In genomic region chr19:29151443-29151842, GRCm38 (mm10) we compare ENCODE assay signal across 22 mouse cellular contexts. TPM values are rescaled to one million over a fixed set of nuclear protein-coding genes. Genes with fewer than 3 reads are reported as not detected.
A peak's percentile ranks its signal among the peaks of the same experiment; 100 is the strongest.
DNase-seq lines count a peak whose midpoint lies in the region; TF ChIP-seq lines count a peak whose summit lies in the region.
"Had no signal": no experiment of that assay in that cellular context is flagged by ENCODE, and none has a peak within 500 bp of the region (broad histone marks: within the 10 kb centered on the region; RNA-seq: fewer than 3 reads in every experiment).

No protein-coding gene starts in this region.

- in situ Hi-C loops in CH12.LX (cut with MboI; ENCODE audit: low pct_ligation_motif_present, low pct_unique_long_range_greater_than_20kb, low sequenced_read_pairs), result no loop called here
- in situ Hi-C loops in ES-E14 (cut with MboI; ENCODE audit: low sequenced_read_pairs in 2 of 2, unreplicated experiment in 2 of 2), result no loop called here

- no peak overlapping the region for H3K4me3 ChIP-seq in CH12.LX (replicated peaks in 1 of 3; ENCODE audit: low read depth in 2 of 3, low read length in 2 of 3, poor library complexity in 1 of 3)
- H3K4me3 ChIP-seq in ES-E14 (ENCODE audit: insufficient read depth in 1 of 2, low read depth in 1 of 2, low read length in 2 of 2, poor library complexity in 1 of 2, severe bottlenecking in 1 of 2), result no peak overlapping the region
- H3K4me3 ChIP-seq in MEL (ENCODE audit: control insufficient read depth in 1 of 2, insufficient read depth in 1 of 2, low read depth in 2 of 2, low read length in 2 of 2), result no peak overlapping the region
- no peak overlapping the region for H3K4me3 ChIP-seq in gastrocnemius, adult 2 months

- H3K27me3 ChIP-seq in CH12.LX (replicated peaks) (no peaks in the 10 kb centered on the region), MEL (ENCODE audit: control insufficient read depth in 1 of 2, insufficient read depth in 2 of 2, low read length in 2 of 2) (no peaks in the 10 kb centered on the region)
- H3K27me3 ChIP-seq: Patski had no signal

- H3K36me3 ChIP-seq in CH12.LX (replicated peaks in 1 of 2; ENCODE audit: control insufficient read depth in 1 of 2, insufficient read depth in 1 of 2, low read length in 1 of 2), result peaks cover 4 to 21% of the 10 kb centered on the region in 2 experiments
- no peaks in the 10 kb centered on the region; the same call in 1 of the 2 replicates for H3K36me3 ChIP-seq in ES-E14 (ENCODE audit: control insufficient read depth, insufficient read depth, low read length, poor library complexity, severe bottlenecking)
- no peaks in the 10 kb centered on the region; a peak in 1 of 4 replicates for H3K36me3 ChIP-seq in MEL (ENCODE audit: control insufficient read depth in 1 of 2, insufficient read depth in 2 of 2, low read length in 2 of 2)

- peak; percentile 50 for DNase-seq in heart, adult 11 months
- no peak for DNase-seq in heart, adult 9 months (ENCODE audit: low spot score in 2 of 2)
- DNase-seq in CH12.LX (ENCODE audit: extremely low read depth) (no peak), ES-E14 (ENCODE audit: low read depth, low spot score) (no peak), MEL (ENCODE audit: low read depth, low spot score) (no peak)
- DNase-seq in gastrocnemius, adult 2 months, result no peak
- DNase-seq in retina, embryonic 14.5 days (ENCODE audit: low spot score), result no peak
- no peak for DNase-seq in gastrocnemius, postnatal 4 days (ENCODE audit: low spot score in 2 of 2)
- DNase-seq: adrenal gland, adult 2 months; adrenal gland, adult 8-10 months; adrenal gland, postnatal 10 days; adrenal gland, postnatal 14 days; adrenal gland, postnatal 25 days; adrenal gland, postnatal 36 days; B cell, adult 2 months; cerebellum, adult 11 months; cerebellum, adult 11-12 months; cerebellum, adult 18-20 months; cerebellum, adult 2 months; cerebellum, adult 8-10 months had no signal

- TF ChIP-seq EP300 in CH12.LX (IDR thresholded peaks at IDR 0.05; ENCODE audit: low read length), result no peak
- no peak for TF ChIP-seq EP300 in MEL (IDR thresholded peaks at IDR 0.05; ENCODE audit: low read depth in 1 of 2, low read length in 2 of 2)

- TF ChIP-seq POLR2A in CH12.LX (IDR thresholded peaks at IDR 0.05; ENCODE audit: low read depth, low read length), result no peak
- TF ChIP-seq POLR2A in MEL (IDR thresholded peaks at IDR 0.05; ENCODE audit: control insufficient read depth in 1 of 2, insufficient read depth in 1 of 2, low read depth in 1 of 2, low read length in 2 of 2, poor library complexity in 1 of 2), result no peak

- no peaks in the 10 kb centered on the region for H3K79me2 ChIP-seq in CH12.LX (replicated peaks; ENCODE audit: control insufficient read depth, extremely low read depth, insufficient read depth, poor library complexity, severe bottlenecking)
- H3K79me2 ChIP-seq in MEL (ENCODE audit: control insufficient read depth, insufficient read depth, low read length, poor library complexity), result no peaks in the 10 kb centered on the region

- H3K9ac ChIP-seq in CH12.LX (ENCODE audit: insufficient read depth, low read depth) (no peak overlapping the region), ES-E14 (ENCODE audit: insufficient read depth, low read depth, low read length, poor library complexity, severe bottlenecking) (no peak overlapping the region), MEL (ENCODE audit: control insufficient read depth, low read depth, low read length, poor library complexity, severe bottlenecking) (no peak overlapping the region)

- H3K9me3 ChIP-seq in CH12.LX (replicated peaks; ENCODE audit: low read length) (no peaks in the 10 kb centered on the region), ES-E14 (ENCODE audit: control insufficient read depth, insufficient read depth, low read depth, low read length) (no peaks in the 10 kb centered on the region), MEL (replicated peaks; ENCODE audit: insufficient read depth, low read length) (no peaks in the 10 kb centered on the region)
- H3K9me3 ChIP-seq: G1E had no signal

- TF ChIP-seq RAD21 in CH12.LX (IDR thresholded peaks at IDR 0.05; ENCODE audit: low read depth, low read length) (no peak), MEL (IDR thresholded peaks at IDR 0.05; ENCODE audit: low read depth, low read length) (no peak)

- H3K4me2 ChIP-seq in CH12.LX (ENCODE audit: insufficient read depth, low read depth, poor library complexity, severe bottlenecking), result no peak overlapping the region

- peaks cover 0 to 5% of the 10 kb centered on the region in 2 experiments; a peak in 1 of 4 replicates for H3K4me1 ChIP-seq in CH12.LX (ENCODE audit: control insufficient read depth in 1 of 2, insufficient read depth in 2 of 2)
- peaks cover 3 to 4% of the 10 kb centered on the region in 2 experiments; a peak in 2 of 4 replicates for H3K4me1 ChIP-seq in ES-E14 (ENCODE audit: control insufficient read depth in 2 of 2, insufficient read depth in 2 of 2, low read length in 2 of 2, poor library complexity in 1 of 2)
- no peaks in the 10 kb centered on the region for H3K4me1 ChIP-seq in MEL (ENCODE audit: control insufficient read depth in 1 of 2, insufficient read depth in 2 of 2, low read length in 2 of 2)

- H3K27ac ChIP-seq in CH12.LX (ENCODE audit: insufficient read depth, low read depth) (no peak overlapping the region), ES-E14 (ENCODE audit: insufficient read depth, low read depth, low read length, poor library complexity, severe bottlenecking) (no peak overlapping the region), MEL (ENCODE audit: control insufficient read depth, low read depth, low read length) (no peak overlapping the region)
- no peak overlapping the region for H3K27ac ChIP-seq in gastrocnemius, adult 2 months

- dilution Hi-C loops in CH12.LX (cut with MboI; ENCODE audit: extremely low pct_ligation_motif_present, extremely low pct_unique_long_range_greater_than_20kb, low sequenced_read_pairs), result no loop called here

- TF ChIP-seq CTCF in CH12.LX (conservative IDR thresholded peaks at IDR 0.05 in 1 of 2, IDR thresholded peaks at IDR 0.05 in 1 of 2; ENCODE audit: low read depth in 2 of 2, low read length in 2 of 2) (no peak), MEL (IDR thresholded peaks at IDR 0.05 in 2 of 3, conservative IDR thresholded peaks at IDR 0.05 in 1 of 3; ENCODE audit: control insufficient read depth in 1 of 3, insufficient read depth in 1 of 3, low read depth in 2 of 3, low read length in 3 of 3, poor library complexity in 1 of 3, severe bottlenecking in 1 of 3) (no peak)
- no peak for TF ChIP-seq CTCF in gastrocnemius, adult 2 months (IDR thresholded peaks at IDR 0.05)

- intact Hi-C loops in gastrocnemius, adult 2 months (cut with DNase I), result no loop called here

TF ChIP-seq in CH12.LX, 34 proteins besides CTCF, POLR2A, EP300 and RAD21:
- no peak for TF ChIP-seq SMC3 (IDR thresholded peaks at IDR 0.05; ENCODE audit: low read depth, low read length)
- peak; percentile 46 for TF ChIP-seq ZNF384 (IDR thresholded peaks at IDR 0.05; ENCODE audit: low read depth, low read length)

TF ChIP-seq in ES-E14, 5 proteins besides CTCF, POLR2A, EP300 and RAD21:
- TF ChIP-seq ZNF384 (IDR thresholded peaks at IDR 0.05; ENCODE audit: low read depth, low read length) (peak; percentile 43; the same call in 1 of the 2 replicates), HCFC1 (IDR thresholded peaks at IDR 0.05; ENCODE audit: borderline replicate concordance, insufficient read depth, low read length) (no peak), CHD2 (IDR thresholded peaks at IDR 0.05; ENCODE audit: low read depth, low read length) (no peak), ZC3H11A (IDR thresholded peaks at IDR 0.05; ENCODE audit: borderline replicate concordance, low read depth, low read length) (no peak)

TF ChIP-seq in MEL, 35 proteins besides CTCF, POLR2A, EP300 and RAD21:
- TF ChIP-seq ZNF384 (IDR thresholded peaks at IDR 0.05; ENCODE audit: low read depth, low read length), result peak; percentile 91
- TF ChIP-seq UBTF (IDR thresholded peaks at IDR 0.05; ENCODE audit: borderline replicate concordance, insufficient read depth, low read depth, low read length), result no peak

RNA-seq across cellular contexts. Expression of gene Rcl1, which starts 50.3 kb away (rescaled TPM):
- 63.4 and 80.2 TPM in 2 replicates for total RNA-seq in CH12.LX (2012; rRNA removed)
- 103 and 109 TPM in 2 replicates for total RNA-seq in CH12.LX (2014; rRNA removed)
- polyA plus RNA-seq in CH12.LX (2012; ENCODE audit: insufficient read length, low read depth), result 104 and 126 TPM in 2 replicates
- 53.6 and 70.5 TPM in 2 replicates for total RNA-seq in ES-E14 (2012; rRNA removed)
- 75.1 and 86.4 TPM in 2 replicates for total RNA-seq in MEL (2012; rRNA removed)
- polyA plus RNA-seq in MEL (2012; ENCODE audit: insufficient read depth in 1 of 2, insufficient read length in 2 of 2, low read depth in 1 of 2, low replicate concordance in 2 of 2, missing spikeins in 1 of 2), result 100 to 1,000 TPM in 1 of 2 experiments, not detected in 1; 122 TPM
- 1 to 10 TPM; 6.5 to 7.7 TPM for total RNA-seq in gastrocnemius, adult 2 months (2021)
- total RNA-seq in gastrocnemius, postnatal 4 days (2021), result 10 to 100 TPM; 11.6 to 12.6 TPM
